Mouse (Mus musculus) MEL (cell line): ENCODE results near the gene Asb16. TPM values are rescaled to one million over a fixed set of nuclear protein-coding genes. Genes with fewer than 3 reads are reported as not detected.

Experiments used
- polyA plus RNA-seq, 2 experiments: library from polyadenylated mRNA; stranded (reverse) in 1 of 2; unstranded in 1 of 2; fragments of >175 nt in 1 of 2; fragments of >200 nt in 1 of 2; gene quantifications; 2 replicates each; pipeline versions ENCODE4 v1.2.1 to v1.2.4; 2012; ENCODE audit warnings: low replicate concordance in 2 of 2, low read depth in 1 of 2; ENCODE audit not compliant: insufficient read length in 2 of 2, insufficient read depth in 1 of 2, missing spikeins in 1 of 2
- total RNA-seq: library from RNA; depleted of rRNA; stranded (reverse); fragments of 300-350 nt; gene quantifications from 2 replicates; pipeline ENCODE4 v1.2.3, GENCODE M21; 2012; rRNA removed

Gene Asb16
- total and polyA plus RNA-seq, 3 experiments, result 4.4 to 8.5 TPM; not detected in 1

Other genes with a start within 250 kb of the Asb16 start
- gene Mpp3, start 240.3 kb upstream of the Asb16 start, total RNA-seq, result 4.6 and 5.5 TPM in 2 replicates
- gene Mpp3, start 240.3 kb upstream of the Asb16 start, polyA plus RNA-seq, result 1 to 10 TPM in 1 of 2 experiments, not detected in 1; 7.1 TPM
- gene Cd300lg, start 227.2 kb upstream of the Asb16 start, total RNA-seq, result 0.08 TPM in 1 of 2 replicates, not detected in the other
- under 1 TPM in 1 of 2 experiments, not detected in 1; 0.26 TPM for gene Cd300lg, start 227.2 kb upstream of the Asb16 start, polyA plus RNA-seq
- gene Mpp2, start 180.2 kb upstream of the Asb16 start, total RNA-seq, result 2.9 and 4.6 TPM in 2 replicates
- 10 to 100 TPM in 1 of 2 experiments, not detected in 1; 16.3 TPM for gene Mpp2, start 180.2 kb upstream of the Asb16 start, polyA plus RNA-seq
- not detected in 2 replicates for gene Ppy, start 167.4 kb upstream of the Asb16 start, total RNA-seq
- gene Ppy, start 167.4 kb upstream of the Asb16 start, polyA plus RNA-seq, result not detected
- not detected in 2 replicates for gene Pyy, start 160.9 kb upstream of the Asb16 start, total RNA-seq
- not detected for gene Pyy, start 160.9 kb upstream of the Asb16 start, polyA plus RNA-seq
- 5.4 and 6.6 TPM in 2 replicates for gene Nags, start 123.2 kb upstream of the Asb16 start, total RNA-seq
- 1 to 10 TPM in 1 of 2 experiments, not detected in 1; 9.7 TPM for gene Nags, start 123.2 kb upstream of the Asb16 start, polyA plus RNA-seq
- gene Tmem101, start 112.3 kb upstream of the Asb16 start, total RNA-seq, result 43.9 and 45.1 TPM in 2 replicates
- 10 to 100 TPM in 1 of 2 experiments, not detected in 1; 30.1 TPM for gene Tmem101, start 112.3 kb upstream of the Asb16 start, polyA plus RNA-seq
- 74.2 and 75.0 TPM in 2 replicates for gene Lsm12, start 83.4 kb upstream of the Asb16 start, total RNA-seq
- gene Lsm12, start 83.4 kb upstream of the Asb16 start, polyA plus RNA-seq, result 100 to 1,000 TPM; 128 to 150 TPM
- gene G6pc3, start 79.1 kb upstream of the Asb16 start, total RNA-seq, result 46.4 and 48.9 TPM in 2 replicates
- gene G6pc3, start 79.1 kb upstream of the Asb16 start, polyA plus RNA-seq, result 100 to 1,000 TPM in 1 of 2 experiments, not detected in 1; 104 TPM
- gene Hdac5, start 38.6 kb upstream of the Asb16 start, total RNA-seq, result 9.1 and 10.4 TPM in 2 replicates
- gene Hdac5, start 38.6 kb upstream of the Asb16 start, polyA plus RNA-seq, result 10 to 100 TPM in 1 of 2 experiments, not detected in 1; 29.3 TPM
- 19.5 and 20.0 TPM in 2 replicates for gene BC030867, start 19.9 kb upstream of the Asb16 start, total RNA-seq
- gene BC030867, start 19.9 kb upstream of the Asb16 start, polyA plus RNA-seq, result 10 to 100 TPM; 36.2 to 51.7 TPM
- gene Tmub2, start 16.2 kb downstream of the Asb16 start, total RNA-seq, result 27.0 and 29.3 TPM in 2 replicates
- gene Tmub2, start 16.2 kb downstream of the Asb16 start, polyA plus RNA-seq, result 10 to 100 TPM in 1 of 2 experiments, not detected in 1; 40.5 TPM
- 40.5 and 46.7 TPM in 2 replicates for gene Atxn7l3, start 27.9 kb downstream of the Asb16 start, total RNA-seq
- 10 to 100 TPM; 39.4 to 53.0 TPM for gene Atxn7l3, start 27.9 kb downstream of the Asb16 start, polyA plus RNA-seq
- gene Ubtf, start 51.0 kb downstream of the Asb16 start, total RNA-seq, result 151 and 189 TPM in 2 replicates
- gene Ubtf, start 51.0 kb downstream of the Asb16 start, polyA plus RNA-seq, result 100 to 1,000 TPM in 1 of 2 experiments, 10 to 100 TPM in 1; 76.5 to 145 TPM
- gene Slc4a1, start 97.5 kb downstream of the Asb16 start, total RNA-seq, result 0.23 and 0.36 TPM in 2 replicates
- under 1 TPM in 1 of 2 experiments, not detected in 1; 0.35 TPM for gene Slc4a1, start 97.5 kb downstream of the Asb16 start, polyA plus RNA-seq
- gene Rundc3a, start 124.7 kb downstream of the Asb16 start, total RNA-seq, result 0.39 and 0.42 TPM in 2 replicates
- 1 to 10 TPM in 1 of 2 experiments, not detected in 1; 2.1 TPM for gene Rundc3a, start 124.7 kb downstream of the Asb16 start, polyA plus RNA-seq
- 174 and 183 TPM in 2 replicates for gene Slc25a39, start 139.2 kb downstream of the Asb16 start, total RNA-seq
- gene Slc25a39, start 139.2 kb downstream of the Asb16 start, polyA plus RNA-seq, result 100 to 1,000 TPM in 1 of 2 experiments, not detected in 1; 325 TPM
- 14.5 and 14.7 TPM in 2 replicates for gene Grn, start 161.6 kb downstream of the Asb16 start, total RNA-seq
- gene Grn, start 161.6 kb downstream of the Asb16 start, polyA plus RNA-seq, result 10 to 100 TPM in 1 of 2 experiments, not detected in 1; 42.1 TPM
- 1.8 and 2.0 TPM in 2 replicates for gene Fam171a2, start 178.9 kb downstream of the Asb16 start, total RNA-seq
- gene Fam171a2, start 178.9 kb downstream of the Asb16 start, polyA plus RNA-seq, result 1 to 10 TPM in 1 of 2 experiments, not detected in 1; 8.8 TPM
- 8.3 and 10.7 TPM in 2 replicates for gene Itga2b, start 201.4 kb downstream of the Asb16 start, total RNA-seq
- gene Itga2b, start 201.4 kb downstream of the Asb16 start, polyA plus RNA-seq, result 10 to 100 TPM in 1 of 2 experiments, not detected in 1; 55.7 TPM